Mouse (Mus musculus): ENCODE results near the gene Amigo3. TPM values are rescaled to one million over a fixed set of nuclear protein-coding genes. Genes with fewer than 3 reads are reported as not detected.

Gene Amigo3
- total and polyA plus RNA-seq, 3 experiments = 0.35 to 1.7 TPM; not detected in 1

- no peaks in the 10 kb centered on the region for H3K27me3 ChIP-seq (ENCODE audit: insufficient read depth, low read length)
- H3K4me1 ChIP-seq (ENCODE audit: insufficient read depth, low read depth, low read length) = peaks cover 77% of the 10 kb centered on the region
- DNase-seq (ENCODE audit: low spot score) (no peak), ATAC-seq (ENCODE audit: extremely low read depth, insufficient number of reproducible peaks, low FRiP score, poor library complexity, severe bottlenecking) (no peak)
- TF ChIP-seq GATA1 (IDR thresholded peaks at IDR 0.05; ENCODE audit: borderline replicate concordance, low read length) = no peak
- TF ChIP-seq POLR2AphosphoS5 (IDR thresholded peaks at IDR 0.05; ENCODE audit: insufficient replicate concordance, low read depth, low read length) = no peak
- no peak overlapping the region for H3K4me3 ChIP-seq (ENCODE audit: low read depth, low read length)
- H3K9me3 ChIP-seq (replicated peaks) = no peaks in the 10 kb centered on the region
- peaks cover 94% of the 10 kb centered on the region for H3K36me3 ChIP-seq (replicated peaks)
Measured at GRCm38 (mm10) chr9:108085261-108085660, 32.3 kb downstream of the Amigo3 start.

GRCm38 (mm10) chr9:108090611-108091120, 37.7 kb downstream of the Amigo3 start:
- Histone ChIP-seq H3K27me3 (ENCODE audit: insufficient read depth, low read length) (no peaks in the 10 kb centered on the region; the same call in 1 of the 2 replicates), H3K36me3 (replicated peaks) (peaks cover 79% of the 10 kb centered on the region), H3K4me3 (ENCODE audit: low read depth, low read length) (no peak overlapping the region), H3K4me1 (ENCODE audit: insufficient read depth, low read depth, low read length) (peaks cover 65% of the 10 kb centered on the region), H3K9me3 (replicated peaks) (no peaks in the 10 kb centered on the region)
- TF ChIP-seq GATA2 (IDR thresholded peaks at IDR 0.05; ENCODE audit: borderline replicate concordance, low read depth, low read length) (no peak), GATA1 (IDR thresholded peaks at IDR 0.05; ENCODE audit: borderline replicate concordance, low read length) (no peak), CTCF (IDR thresholded peaks at IDR 0.05; ENCODE audit: low read depth, low read length) (no peak), TAL1 (conservative IDR thresholded peaks at IDR 0.05; ENCODE audit: low read depth, low read length) (no peak), POLR2AphosphoS5 (IDR thresholded peaks at IDR 0.05; ENCODE audit: insufficient replicate concordance, low read depth, low read length) (no peak)
- ATAC-seq (ENCODE audit: extremely low read depth, insufficient number of reproducible peaks, low FRiP score, poor library complexity, severe bottlenecking) (no peak), DNase-seq (ENCODE audit: low spot score) (no peak)

- Histone ChIP-seq H3K27me3 (ENCODE audit: insufficient read depth, low read length) (no peaks in the 10 kb centered on the region; the same call in 1 of the 2 replicates), H3K4me3 (ENCODE audit: low read depth, low read length) (peak overlapping the region; percentile 94), H3K4me1 (ENCODE audit: insufficient read depth, low read depth, low read length) (peaks cover 76% of the 10 kb centered on the region), H3K36me3 (replicated peaks) (peaks cover 72% of the 10 kb centered on the region), H3K9me3 (replicated peaks) (no peaks in the 10 kb centered on the region)
- DNase-seq (ENCODE audit: low spot score) = no peak
- no peak for TF ChIP-seq CTCF (IDR thresholded peaks at IDR 0.05; ENCODE audit: low read depth, low read length)
- TF ChIP-seq GATA1 (IDR thresholded peaks at IDR 0.05; ENCODE audit: borderline replicate concordance, low read length) = no peak
- no peak for TF ChIP-seq POLR2AphosphoS5 (IDR thresholded peaks at IDR 0.05; ENCODE audit: insufficient replicate concordance, low read depth, low read length)
- TF ChIP-seq TAL1 (conservative IDR thresholded peaks at IDR 0.05; ENCODE audit: low read depth, low read length) = no peak
- TF ChIP-seq GATA2 (IDR thresholded peaks at IDR 0.05; ENCODE audit: borderline replicate concordance, low read depth, low read length) = no peak
- no peak for ATAC-seq (ENCODE audit: extremely low read depth, insufficient number of reproducible peaks, low FRiP score, poor library complexity, severe bottlenecking)
Measured at GRCm38 (mm10) chr9:108093586-108093985, 40.6 kb downstream of the Amigo3 start.

- H3K27me3 ChIP-seq (ENCODE audit: insufficient read depth, low read length) = no peaks in the 10 kb centered on the region; the same call in 1 of the 2 replicates
- peak within 1 kb of the TSS; percentile 94 for H3K4me3 ChIP-seq (ENCODE audit: low read depth, low read length)
- H3K9me3 ChIP-seq (replicated peaks) = no peaks in the 10 kb centered on the region
- peak; percentile 94 for DNase-seq (ENCODE audit: low spot score)
- TF ChIP-seq GATA1 (IDR thresholded peaks at IDR 0.05; ENCODE audit: borderline replicate concordance, low read length) (no peak), TAL1 (conservative IDR thresholded peaks at IDR 0.05; ENCODE audit: low read depth, low read length) (no peak), POLR2AphosphoS5 (IDR thresholded peaks at IDR 0.05; ENCODE audit: insufficient replicate concordance, low read depth, low read length) (no peak), CTCF (IDR thresholded peaks at IDR 0.05; ENCODE audit: low read depth, low read length) (no peak), GATA2 (IDR thresholded peaks at IDR 0.05; ENCODE audit: borderline replicate concordance, low read depth, low read length) (no peak)
- H3K36me3 ChIP-seq (replicated peaks) = peaks cover 72% of the 10 kb centered on the region
- peak; percentile 83 for ATAC-seq (ENCODE audit: extremely low read depth, insufficient number of reproducible peaks, low FRiP score, poor library complexity, severe bottlenecking)
- H3K4me1 ChIP-seq (ENCODE audit: insufficient read depth, low read depth, low read length) = peaks cover 80% of the 10 kb centered on the region
Measured at GRCm38 (mm10) chr9:108094184-108094941, 41.4 kb downstream of the Amigo3 start, which contains the start of gene Apeh. Apeh (minus strand) TSS chr9:108094606.

- H3K27me3 ChIP-seq (ENCODE audit: insufficient read depth, low read length) = no peaks in the 10 kb centered on the region; the same call in 1 of the 2 replicates
- peak overlapping the region; percentile 94 for H3K4me3 ChIP-seq (ENCODE audit: low read depth, low read length)
- ATAC-seq (ENCODE audit: extremely low read depth, insufficient number of reproducible peaks, low FRiP score, poor library complexity, severe bottlenecking) (peak; percentile 43), DNase-seq (ENCODE audit: low spot score) (peak; percentile 66)
- H3K9me3 ChIP-seq (replicated peaks) = no peaks in the 10 kb centered on the region
- no peak for TF ChIP-seq CTCF (IDR thresholded peaks at IDR 0.05; ENCODE audit: low read depth, low read length)
- no peak for TF ChIP-seq GATA1 (IDR thresholded peaks at IDR 0.05; ENCODE audit: borderline replicate concordance, low read length)
- TF ChIP-seq POLR2AphosphoS5 (IDR thresholded peaks at IDR 0.05; ENCODE audit: insufficient replicate concordance, low read depth, low read length) = no peak
- TF ChIP-seq TAL1 (conservative IDR thresholded peaks at IDR 0.05; ENCODE audit: low read depth, low read length) = peak; percentile 77
- peaks cover 72% of the 10 kb centered on the region for H3K36me3 ChIP-seq (replicated peaks)
- peaks cover 84% of the 10 kb centered on the region for H3K4me1 ChIP-seq (ENCODE audit: insufficient read depth, low read depth, low read length)
Measured at GRCm38 (mm10) chr9:108094998-108095411, 42.0 kb downstream of the Amigo3 start.

GRCm38 (mm10) chr9:108095518-108095917, 42.6 kb downstream of the Amigo3 start:
- peaks cover 82% of the 10 kb centered on the region for H3K4me1 ChIP-seq (ENCODE audit: insufficient read depth, low read depth, low read length)
- H3K36me3 ChIP-seq (replicated peaks) = peaks cover 69% of the 10 kb centered on the region
- no peak for ATAC-seq (ENCODE audit: extremely low read depth, insufficient number of reproducible peaks, low FRiP score, poor library complexity, severe bottlenecking)

More at GRCm38 (mm10) chr9:108095518-108095917, 42.6 kb downstream of the Amigo3 start:
- Histone ChIP-seq H3K9me3 (replicated peaks) (no peaks in the 10 kb centered on the region), H3K4me3 (ENCODE audit: low read depth, low read length) (peak overlapping the region; percentile 94; the same call in 1 of the 2 replicates), H3K27me3 (ENCODE audit: insufficient read depth, low read length) (no peaks in the 10 kb centered on the region; the same call in 1 of the 2 replicates)
- peak; percentile 75 for DNase-seq (ENCODE audit: low spot score)
- TF ChIP-seq CTCF (IDR thresholded peaks at IDR 0.05; ENCODE audit: low read depth, low read length) = 0 out of 2 replicates have a peak, but pooled peaks have one; percentile 5
- TF ChIP-seq GATA2 (IDR thresholded peaks at IDR 0.05; ENCODE audit: borderline replicate concordance, low read depth, low read length) = no peak
- no peak for TF ChIP-seq POLR2AphosphoS5 (IDR thresholded peaks at IDR 0.05; ENCODE audit: insufficient replicate concordance, low read depth, low read length)
- no peak for TF ChIP-seq TAL1 (conservative IDR thresholded peaks at IDR 0.05; ENCODE audit: low read depth, low read length)
- TF ChIP-seq GATA1 (IDR thresholded peaks at IDR 0.05; ENCODE audit: borderline replicate concordance, low read length) = no peak

Measured in G1E (cell line).